Mouse (Mus musculus) ES-E14 (cell line): ENCODE results near the gene Prr14. TPM values are rescaled to one million over a fixed set of nuclear protein-coding genes. Genes with fewer than 3 reads are reported as not detected.

Experiments used
- DNase-seq: peaks from one replicate; pipeline ENCODE4 v3.0.0-alpha.2; 2013; ENCODE audit warnings: low read depth, low spot score
- H3K27ac ChIP-seq: 2 replicates; pipeline ENCODE4 v1.5.1; 2012; ENCODE audit warnings: low read depth, mild to moderate bottlenecking, low read length, moderate library complexity, mixed read lengths; ENCODE audit not compliant: poor library complexity, insufficient read depth, severe bottlenecking
- H3K36me3 ChIP-seq: 2 replicates; pipeline ENCODE4 v1.6.1; 2012; ENCODE audit warnings: mild to moderate bottlenecking, low read length, moderate library complexity, mixed read lengths; ENCODE audit not compliant: control insufficient read depth, poor library complexity, insufficient read depth, severe bottlenecking
- H3K4me1 ChIP-seq, 2 experiments: fragments of 150-350 bp in 1 of 2; sonication (generic) in 1 of 2; 2 replicates each; pipeline ENCODE4 v1.6.1; 2012; ENCODE audit warnings: low read length in 2 of 2, mild to moderate bottlenecking in 1 of 2, mixed read lengths in 1 of 2; ENCODE audit not compliant: control insufficient read depth in 2 of 2, insufficient read depth in 2 of 2, poor library complexity in 1 of 2
- H3K4me3 ChIP-seq, 2 experiments: fragments of 150-350 bp in 1 of 2; sonication (generic) in 1 of 2; 2 replicates each; pipeline ENCODE4 v1.5.1; 2012; ENCODE audit warnings: low read length in 2 of 2, low read depth in 1 of 2, mild to moderate bottlenecking in 1 of 2, mixed read lengths in 1 of 2; ENCODE audit not compliant: insufficient read depth in 1 of 2, poor library complexity in 1 of 2, severe bottlenecking in 1 of 2
- H3K9ac ChIP-seq: 2 replicates; pipeline ENCODE4 v1.6.1; 2012; ENCODE audit warnings: low read depth, mild to moderate bottlenecking, low read length, mixed read lengths; ENCODE audit not compliant: poor library complexity, insufficient read depth, severe bottlenecking
- H3K9me3 ChIP-seq: fragments of 150-350 bp; sonication (generic); 2 replicates; pipeline ENCODE4 v1.6.1; 2012; ENCODE audit warnings: low read depth, mild to moderate bottlenecking, low read length; ENCODE audit not compliant: control insufficient read depth, insufficient read depth
- CHD2 ChIP-seq: IDR thresholded peaks from 2 replicates; pipeline ENCODE4 v1.6.1; 2014; ENCODE audit warnings: mild to moderate bottlenecking, low read depth, low read length, inconsistent platforms
- HCFC1 ChIP-seq: IDR thresholded peaks from 2 replicates; pipeline ENCODE4 v1.6.1; 2012; ENCODE audit warnings: low read length, inconsistent platforms, borderline replicate concordance; ENCODE audit not compliant: insufficient read depth
- MAFK ChIP-seq: IDR thresholded peaks from 2 replicates; pipeline ENCODE4 v1.6.1; 2014; ENCODE audit warnings: mild to moderate bottlenecking, low read depth, low read length, inconsistent platforms; ENCODE audit not compliant: insufficient read depth
- ZC3H11A ChIP-seq: IDR thresholded peaks from 2 replicates; pipeline ENCODE4 v1.6.1; 2012; ENCODE audit warnings: low read depth, mild to moderate bottlenecking, inconsistent platforms, low read length, borderline replicate concordance
- ZNF384 ChIP-seq: IDR thresholded peaks from 2 replicates; pipeline ENCODE4 v1.6.1; 2012; ENCODE audit warnings: low read depth, low read length, inconsistent platforms
- in situ Hi-C, 2 experiments: fragments of 600-800 bp; cut with MboI; formaldehyde crosslinking; loops; one replicate each; pipeline ENCODE4 v1.15.1; 2025; ENCODE audit warnings: low sequenced_read_pairs in 2 of 2, inconsistent platforms in 1 of 2; ENCODE audit not compliant: unreplicated experiment in 2 of 2
- total RNA-seq: library from RNA; depleted of rRNA; stranded (reverse); fragments of 300-350 nt; gene quantifications from 2 replicates; pipeline ENCODE4 v1.2.3, GENCODE M21; 2012

Prr14 gene
- total RNA-seq, 1 experiment = 17.1 TPM

- Histone ChIP-seq H3K9me3 (no peaks in the 10 kb centered on the region), H3K36me3 (peaks cover 3% of the 10 kb centered on the region; the same call in 1 of the 2 replicates), H3K9ac (peak overlapping the region; percentile 97; the same call in 1 of the 2 replicates), H3K27ac (peak overlapping the region; percentile 96; the same call in 1 of the 2 replicates), H3K4me1 (peaks cover 0 to 4% of the 10 kb centered on the region in 2 experiments; a peak in 3 of 4 replicates), H3K4me3 (peak overlapping the region; percentile 74 to 85)
- peak; percentile 28 for DNase-seq
- TF ChIP-seq ZNF384 (no peak), MAFK (no peak), HCFC1 (no peak)
- in situ Hi-C loops = no loop called here
Observed at GRCm38 (mm10) chr7:127511241-127511640, 51.8 kb downstream of the Prr14 start.

- H3K9ac ChIP-seq = peak within 1 kb of the TSS; percentile 97
- peaks cover 4% of the 10 kb centered on the region for H3K36me3 ChIP-seq
- H3K9me3 ChIP-seq = no peaks in the 10 kb centered on the region
- peak within 1 kb of the TSS; percentile 96 for H3K27ac ChIP-seq
- TF ChIP-seq HCFC1 = peak; percentile 95
- TF ChIP-seq MAFK = no peak
- TF ChIP-seq CHD2 = peak; percentile 99
- no peak for TF ChIP-seq ZNF384
- DNase-seq = peak; percentile 91
- in situ Hi-C loops = no loop called here
- peak within 1 kb of the TSS; percentile 74 to 85 for H3K4me3 ChIP-seq
- peaks cover 0 to 4% of the 10 kb centered on the region in 2 experiments; a peak in 3 of 4 replicates for H3K4me1 ChIP-seq
Observed at GRCm38 (mm10) chr7:127511808-127512230, 52.4 kb downstream of the Prr14 start, which contains the start of gene Srcap. TSS of gene Srcap (plus strand) at chr7:127511983.

GRCm38 (mm10) chr7:127512231-127513015 is 53.0 kb downstream of the Prr14 start:
- H3K36me3 ChIP-seq = peaks cover 9% of the 10 kb centered on the region
- no peaks in the 10 kb centered on the region for H3K9me3 ChIP-seq
- peak overlapping the region; percentile 96 for H3K27ac ChIP-seq
- peak overlapping the region; percentile 74 to 85 for H3K4me3 ChIP-seq
- H3K4me1 ChIP-seq = peaks cover 0 to 5% of the 10 kb centered on the region in 2 experiments; a peak in 3 of 4 replicates
- peak overlapping the region; percentile 97 for H3K9ac ChIP-seq
- TF ChIP-seq ZNF384 = no peak
- TF ChIP-seq MAFK = no peak
- no peak for TF ChIP-seq HCFC1
- no peak for TF ChIP-seq CHD2
- TF ChIP-seq ZC3H11A = no peak
- in situ Hi-C loops = no loop called here
- peak; percentile 80 for DNase-seq

- Histone ChIP-seq H3K9me3 (no peaks in the 10 kb centered on the region), H3K4me3 (peak overlapping the region; percentile 62 to 74), H3K36me3 (peaks cover 9% of the 10 kb centered on the region), H3K27ac (peak overlapping the region; percentile 75; the same call in 1 of the 2 replicates), H3K9ac (peak overlapping the region; percentile 54; the same call in 1 of the 2 replicates), H3K4me1 (peaks cover 0 to 5% of the 10 kb centered on the region in 2 experiments; a peak in 3 of 4 replicates)
- in situ Hi-C loops = no loop called here
- TF ChIP-seq HCFC1 (no peak), ZNF384 (no peak), ZC3H11A (no peak), MAFK (no peak), CHD2 (no peak)
- DNase-seq = no peak
Observed at GRCm38 (mm10) chr7:127513016-127513390, 53.6 kb downstream of the Prr14 start.
